Mouse (Mus musculus) ES-E14 (cell line): ENCODE measurements around the gene Twsg1.

ENCODE experiments used
- CHD2 ChIP-seq: IDR thresholded peaks from 2 replicates; pipeline ENCODE4 v1.6.1; 2014; ENCODE audit warnings: mild to moderate bottlenecking, low read depth, low read length, inconsistent platforms
- MAFK ChIP-seq: IDR thresholded peaks from 2 replicates; pipeline ENCODE4 v1.6.1; 2014; ENCODE audit warnings: mild to moderate bottlenecking, low read depth, low read length, inconsistent platforms; ENCODE audit not compliant: insufficient read depth
- ZNF384 ChIP-seq: IDR thresholded peaks from 2 replicates; pipeline ENCODE4 v1.6.1; 2012; ENCODE audit warnings: low read depth, low read length, inconsistent platforms

DNA sequence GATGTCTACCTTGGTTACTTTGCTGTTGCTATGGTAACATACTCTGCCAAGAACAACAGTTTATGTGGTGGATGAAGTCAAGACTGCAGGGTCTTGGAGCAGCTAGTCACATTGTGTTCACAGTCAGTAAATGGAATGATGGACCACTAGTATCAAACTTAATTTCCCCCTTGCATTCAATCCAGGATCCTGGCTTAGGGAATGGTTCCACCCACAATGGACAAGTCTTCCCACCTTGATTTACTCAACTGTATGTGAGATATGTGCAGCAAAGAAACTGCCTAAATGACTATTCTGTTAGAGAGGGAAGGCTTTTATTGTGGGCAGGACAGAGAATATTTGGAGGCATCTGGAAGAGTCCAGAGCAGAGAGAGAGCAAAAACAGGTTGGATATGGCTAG, 42.8 kb downstream of the Twsg1 start:
- TF ChIP-seq CHD2 (no peak), MAFK (no peak), ZNF384 (no peak)
